Mouse (Mus musculus) midbrain, embryonic 16.5 days (tissue): ENCODE measurements at regions not wholly inside any gene's neighbourhood (a gene's known extent, or its start where the extent isn't known, plus 50 kb on each side); places are given as distances from the start of the nearest gene placed in this dataset.

ENCODE experiments used
- ATAC-seq: fragments of 200-750 bp; cut with Nextera tagmentation; 2 replicates; pipeline ENCODE4 v1.8.0; 2017; ENCODE audit warnings: moderate TSS enrichment
- H3K27ac ChIP-seq: fragments of 300-500 bp; sonication (generic); 2 replicates; pipeline ENCODE4 v1.5.1; 2014; ENCODE audit warnings: mild to moderate bottlenecking, low read length, mixed read lengths
- H3K27me3 ChIP-seq: fragments of 300-500 bp; sonication (generic); 2 replicates; pipeline ENCODE4 v1.6.1; 2014; ENCODE audit warnings: low read depth, low read length, mixed read lengths; ENCODE audit not compliant: control insufficient read depth, insufficient read depth
- H3K36me3 ChIP-seq: fragments of 300-500 bp; sonication (generic); 2 replicates; pipeline ENCODE4 v1.6.1; 2014; ENCODE audit warnings: mild to moderate bottlenecking, low read length, moderate library complexity, mixed read lengths; ENCODE audit not compliant: control insufficient read depth, insufficient read depth
- H3K4me1 ChIP-seq: fragments of 300-500 bp; sonication (generic); 2 replicates; pipeline ENCODE4 v1.6.1; 2014; ENCODE audit warnings: mild to moderate bottlenecking, low read length, mixed read lengths; ENCODE audit not compliant: control insufficient read depth, insufficient read depth
- H3K4me2 ChIP-seq: fragments of 300-500 bp; sonication (generic); 2 replicates; pipeline ENCODE4 v1.6.1; 2014; ENCODE audit warnings: mild to moderate bottlenecking, low read length, mixed read lengths
- H3K4me3 ChIP-seq: fragments of 300-500 bp; sonication (generic); 2 replicates; pipeline ENCODE4 v1.5.1; 2014; ENCODE audit warnings: low read depth, mild to moderate bottlenecking, low read length, moderate library complexity, mixed read lengths
- H3K9ac ChIP-seq: fragments of 300-500 bp; sonication (generic); 2 replicates; pipeline ENCODE4 v1.6.1; 2014; ENCODE audit warnings: low read depth, low read length, mixed read lengths
- H3K9me3 ChIP-seq: fragments of 300-500 bp; sonication (generic); replicated peaks from 2 replicates; pipeline ENCODE4 v1.6.1; 2014; ENCODE audit warnings: mild to moderate bottlenecking, low read length, mixed read lengths; ENCODE audit not compliant: control insufficient read depth, poor library complexity, severe bottlenecking
- WGBS: fragments of 180-500 bp; shearing (Covaris S2); extraction: QIAGEN DNeasy Blood & Tissue Kit; methylation state at CpG from one replicate; pipeline ENCODE4 v1.1.7; 2014; 5-methylcytosine and 5-hydroxymethylcytosine counted together

DNA sequence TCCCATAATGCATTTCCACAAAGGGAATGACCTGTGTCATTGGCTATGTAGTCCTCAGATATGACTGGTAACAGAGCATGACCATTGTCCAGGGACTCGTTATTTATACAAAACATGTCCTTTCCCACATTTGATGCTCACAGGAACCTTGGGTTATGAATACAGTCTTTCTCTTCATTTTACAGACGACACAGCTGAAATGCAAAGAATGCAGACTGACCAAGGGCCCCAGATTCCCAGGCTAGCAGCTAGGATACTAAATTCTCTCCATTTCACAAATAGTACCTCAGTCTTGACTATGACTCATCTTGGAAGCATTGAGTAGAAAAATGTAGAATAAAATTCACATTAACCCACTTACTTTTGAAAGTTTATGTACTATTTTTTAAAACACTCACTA is 182.7 kb upstream of the Sox4 start:
- WGBS: 79% methylated on average over 2 of the region's 2 CpGs
- H3K4me3 ChIP-seq: no peak overlapping the region

DNA sequence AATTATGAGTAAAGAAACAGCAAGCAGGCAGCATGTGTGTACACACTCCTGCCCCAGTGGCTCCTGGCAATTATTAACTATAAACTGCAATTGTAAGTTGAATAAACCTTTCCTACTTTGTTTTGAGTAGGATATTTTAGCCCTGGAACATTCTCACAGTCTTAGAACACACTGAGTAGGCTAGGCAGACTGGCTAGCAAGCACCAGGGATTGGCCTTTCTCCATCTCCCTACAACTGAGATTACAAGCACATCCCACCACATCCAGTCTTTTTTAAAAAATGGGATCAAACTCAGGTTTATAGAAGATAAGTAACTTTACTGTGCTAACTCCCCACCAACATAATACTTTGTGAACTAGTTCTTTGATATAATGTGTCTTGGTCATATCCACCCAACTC is 174.0 kb upstream of the Sox4 start:
- Histone ChIP-seq H3K9ac (no peak overlapping the region), H3K4me1 (no peaks in the 10 kb centered on the region), H3K4me2 (no peak overlapping the region), H3K27ac (no peak overlapping the region), H3K9me3 (no peaks in the 10 kb centered on the region), H3K4me3 (no peak overlapping the region), H3K36me3 (no peaks in the 10 kb centered on the region), H3K27me3 (no peaks in the 10 kb centered on the region)
- ATAC-seq: no peak

More for the DNA sequence above, 182.7 kb upstream of the Sox4 start:
- no peaks in the 10 kb centered on the region for H3K36me3 ChIP-seq
- no peak for ATAC-seq
- H3K4me1 ChIP-seq: no peaks in the 10 kb centered on the region
- no peak overlapping the region for H3K4me2 ChIP-seq
- no peaks in the 10 kb centered on the region for H3K27me3 ChIP-seq
- no peak overlapping the region for H3K27ac ChIP-seq
- H3K9ac ChIP-seq: no peak overlapping the region
- H3K9me3 ChIP-seq: 0 out of 2 replicates have a peak, but pooled peaks cover 5% of the 10 kb centered on the region

DNA sequence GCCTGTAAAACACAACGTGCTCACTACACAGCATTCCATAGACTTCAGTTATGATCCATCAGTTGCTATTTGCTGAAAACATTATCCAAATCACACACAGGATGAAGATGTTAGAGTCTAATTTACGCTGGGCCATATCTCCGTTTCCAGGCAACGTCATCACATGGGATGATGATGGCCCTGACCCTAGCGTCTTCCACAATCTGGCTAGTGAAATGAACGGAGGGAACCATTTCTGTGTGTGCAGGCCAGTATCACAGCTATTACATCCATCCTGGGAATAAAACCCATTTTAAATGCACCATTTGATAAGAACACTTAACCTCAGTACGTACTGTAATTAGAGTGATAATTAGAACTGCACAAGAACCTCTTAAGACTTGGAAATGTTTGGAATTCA is 170.0 kb upstream of the Sox4 start:
- Histone ChIP-seq H3K9me3 (no peaks in the 10 kb centered on the region), H3K4me1 (no peaks in the 10 kb centered on the region), H3K27me3 (no peaks in the 10 kb centered on the region), H3K9ac (no peak overlapping the region), H3K4me3 (no peak overlapping the region), H3K36me3 (no peaks in the 10 kb centered on the region), H3K27ac (0 out of 2 replicates have a peak overlapping the region, but pooled peaks have one; percentile 0), H3K4me2 (no peak overlapping the region)
- peak; percentile 66; the same call in 1 of the 2 replicates for ATAC-seq
- 59% methylated on average over 7 of the region's 7 CpGs for WGBS

DNA sequence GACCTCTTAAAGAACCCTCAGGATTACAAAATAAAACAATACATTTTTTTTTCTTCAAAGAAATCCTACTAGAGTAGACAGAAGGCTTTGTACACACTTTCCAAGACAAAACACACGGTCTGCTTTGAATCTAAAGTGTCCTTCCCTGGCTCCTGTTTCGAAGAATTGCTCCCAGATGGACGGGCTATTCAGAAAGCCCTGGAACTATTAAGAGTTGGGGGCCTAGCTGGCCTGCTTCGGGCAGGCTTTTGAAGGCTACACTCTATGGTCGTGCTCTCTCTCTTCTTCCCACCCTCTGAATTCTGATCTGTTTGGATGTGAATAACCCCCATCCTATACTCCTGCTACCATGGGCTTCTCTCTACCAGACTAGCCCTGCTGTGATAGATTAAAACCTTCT is 167.6 kb upstream of the Sox4 start:
- 80% methylated on average over 5 of the region's 5 CpGs for WGBS
- Histone ChIP-seq H3K36me3 (no peaks in the 10 kb centered on the region), H3K9me3 (no peaks in the 10 kb centered on the region), H3K27ac (no peak overlapping the region), H3K4me1 (no peaks in the 10 kb centered on the region), H3K4me3 (no peak overlapping the region), H3K9ac (no peak overlapping the region), H3K27me3 (no peaks in the 10 kb centered on the region), H3K4me2 (no peak overlapping the region)
- no peak for ATAC-seq

DNA sequence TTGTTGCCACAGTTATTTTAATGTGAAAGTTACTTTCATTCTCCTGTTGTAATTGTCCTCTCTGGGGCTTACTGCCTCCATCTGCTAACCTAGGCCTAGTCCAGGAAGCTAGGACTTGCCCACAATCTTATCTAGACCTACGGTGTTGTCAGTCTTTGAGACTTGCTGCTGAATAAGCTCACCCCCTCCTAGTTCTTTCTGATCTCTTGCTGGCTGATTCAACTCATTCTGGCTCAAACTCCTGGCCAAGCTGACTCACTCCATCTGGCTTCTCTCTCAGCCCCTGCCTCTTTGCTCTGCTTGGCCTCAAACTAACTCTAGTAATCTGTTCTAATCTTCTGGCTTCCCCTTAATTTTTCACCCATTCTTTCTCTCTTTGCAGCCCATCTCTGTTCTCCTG is 165.8 kb upstream of the Sox4 start:
- WGBS: 80% methylated on average over 1 of the region's 1 CpGs

DNA sequence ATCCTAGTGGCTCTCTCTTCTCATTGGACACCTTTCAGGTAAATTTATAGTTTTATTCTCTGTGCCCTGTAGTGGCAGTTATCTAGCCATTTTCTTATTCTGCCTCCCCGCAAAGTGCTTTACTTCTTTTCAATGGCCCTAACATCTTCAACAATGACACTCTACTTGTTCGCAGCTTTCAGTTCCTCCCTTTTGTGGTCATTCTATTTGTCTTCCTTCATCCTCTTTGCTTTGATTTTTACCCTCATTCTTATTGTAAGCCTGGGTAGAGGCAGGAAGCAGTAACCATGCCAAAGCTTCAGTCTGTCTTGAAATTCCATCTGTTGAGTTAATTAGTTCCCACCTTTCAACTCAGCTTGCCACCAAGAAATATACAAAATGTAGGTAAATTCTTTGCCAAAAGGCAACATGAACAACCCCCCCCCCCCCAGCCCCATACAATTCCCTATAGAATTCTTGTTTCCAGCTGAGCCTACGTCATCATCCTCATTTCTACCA is 161.5 kb upstream of the Sox4 start:
- Histone ChIP-seq H3K4me2 (no peak overlapping the region), H3K27me3 (no peaks in the 10 kb centered on the region), H3K4me3 (no peak overlapping the region), H3K27ac (no peak overlapping the region), H3K9ac (no peak overlapping the region), H3K36me3 (no peaks in the 10 kb centered on the region), H3K9me3 (0 out of 2 replicates have a peak, but pooled peaks cover 4% of the 10 kb centered on the region), H3K4me1 (no peaks in the 10 kb centered on the region)
- ATAC-seq: no peak
- 81% methylated on average over 3 of the region's 3 CpGs for WGBS

More for the DNA sequence above, 165.8 kb upstream of the Sox4 start:
- Histone ChIP-seq H3K27me3 (no peaks in the 10 kb centered on the region), H3K9ac (no peak overlapping the region), H3K36me3 (no peaks in the 10 kb centered on the region), H3K9me3 (no peaks in the 10 kb centered on the region), H3K27ac (no peak overlapping the region), H3K4me1 (no peaks in the 10 kb centered on the region), H3K4me2 (no peak overlapping the region), H3K4me3 (no peak overlapping the region)
- ATAC-seq: no peak

DNA sequence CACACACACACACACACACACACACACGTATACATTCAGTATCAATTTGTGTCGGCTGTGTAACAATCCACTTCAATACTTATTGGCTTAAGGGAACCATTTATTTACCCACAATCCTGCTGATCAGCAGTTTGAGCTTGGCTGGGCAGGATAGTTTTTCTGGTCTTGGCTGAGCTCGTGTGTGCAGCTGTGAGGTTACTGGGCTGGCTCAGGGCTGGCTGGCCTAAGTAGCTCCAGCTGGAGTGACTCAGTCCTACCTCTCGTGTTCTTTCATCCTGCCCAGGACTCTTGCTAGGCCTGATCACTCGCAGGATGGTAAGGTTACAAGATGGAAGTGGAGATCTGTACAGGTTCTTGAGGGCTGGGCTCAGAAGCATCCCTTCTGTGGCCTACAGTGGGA is 156.6 kb upstream of the Sox4 start:
- Histone ChIP-seq H3K27ac (no peak overlapping the region), H3K9me3 (0 out of 2 replicates have a peak, but pooled peaks cover 4% of the 10 kb centered on the region), H3K4me3 (no peak overlapping the region), H3K4me2 (no peak overlapping the region), H3K9ac (no peak overlapping the region), H3K4me1 (no peaks in the 10 kb centered on the region), H3K36me3 (no peaks in the 10 kb centered on the region), H3K27me3 (no peaks in the 10 kb centered on the region)
- no peak for ATAC-seq
- 77% methylated on average over 5 of the region's 5 CpGs for WGBS

DNA sequence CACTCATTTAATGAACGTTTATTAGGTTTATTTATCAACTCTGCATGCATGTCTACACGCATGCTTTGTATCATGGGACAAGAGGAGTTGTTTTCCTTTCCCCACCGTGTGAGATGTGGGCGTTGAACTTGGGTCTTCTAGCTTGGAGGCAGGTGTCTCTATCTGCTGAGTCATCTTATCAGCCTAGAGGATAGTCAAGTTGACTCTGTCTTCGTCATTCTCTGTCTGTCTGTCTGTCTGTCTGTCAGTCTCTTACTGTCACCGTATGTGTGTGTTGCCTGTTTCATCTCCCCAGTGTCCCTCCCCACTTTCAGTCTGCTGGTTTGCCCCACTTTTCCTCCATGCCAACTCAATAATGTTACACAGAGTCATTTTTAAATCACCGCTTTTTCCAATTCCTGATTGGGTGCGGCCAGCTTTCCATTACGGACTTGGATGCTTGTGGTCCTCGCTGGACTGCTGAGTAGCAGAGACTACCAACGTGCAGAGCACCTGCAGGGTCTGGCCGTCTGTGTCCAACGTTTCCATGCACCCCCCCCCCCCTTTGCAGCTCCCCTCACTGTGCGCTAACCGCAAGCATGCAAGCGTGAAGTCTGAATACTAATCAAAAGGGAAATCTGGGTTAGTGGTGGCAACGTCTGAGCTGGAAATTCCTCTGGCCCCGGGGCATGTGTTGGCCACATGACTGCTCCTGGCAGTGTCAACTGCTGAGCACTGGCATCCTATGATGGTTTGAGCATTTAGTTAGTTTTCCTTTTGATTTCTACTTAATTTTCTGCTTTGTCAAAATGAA is 155.7 kb upstream of the Sox4 start:
- 67% methylated on average over 18 of the region's 18 CpGs for WGBS

DNA sequence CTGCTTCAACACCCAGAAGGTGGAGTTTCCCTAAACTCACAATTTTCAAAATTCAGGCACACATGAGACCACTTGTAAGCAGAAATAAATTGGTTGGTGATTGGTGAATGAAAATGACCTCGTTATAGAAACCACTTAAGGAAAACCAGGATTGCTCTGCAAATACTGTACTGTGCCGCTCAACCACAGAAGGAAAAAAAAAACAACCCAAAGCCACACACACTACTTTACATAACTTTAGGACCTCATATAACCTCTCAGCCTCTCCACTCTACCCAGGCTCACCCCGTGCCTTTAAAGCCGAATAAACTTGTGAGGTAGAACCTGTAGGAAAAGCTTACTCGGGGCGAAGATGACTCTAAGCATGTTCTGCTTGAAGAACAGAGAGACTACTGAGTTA is 154.7 kb upstream of the Sox4 start:
- Histone ChIP-seq H3K36me3 (no peaks in the 10 kb centered on the region), H3K9me3 (0 out of 2 replicates have a peak, but pooled peaks cover 4% of the 10 kb centered on the region), H3K27ac (no peak overlapping the region), H3K4me2 (no peak overlapping the region), H3K4me1 (no peaks in the 10 kb centered on the region), H3K4me3 (no peak overlapping the region), H3K27me3 (no peaks in the 10 kb centered on the region), H3K9ac (no peak overlapping the region)
- 93% methylated on average over 6 of the region's 6 CpGs for WGBS
- ATAC-seq: no peak

More for the DNA sequence above, 155.7 kb upstream of the Sox4 start:
- no peaks in the 10 kb centered on the region for H3K36me3 ChIP-seq
- H3K9ac ChIP-seq: no peak overlapping the region
- H3K4me1 ChIP-seq: no peaks in the 10 kb centered on the region
- no peak for ATAC-seq
- H3K9me3 ChIP-seq: 0 out of 2 replicates have a peak, but pooled peaks cover 4% of the 10 kb centered on the region
- H3K4me3 ChIP-seq: no peak overlapping the region
- no peak overlapping the region for H3K4me2 ChIP-seq
- H3K27me3 ChIP-seq: no peaks in the 10 kb centered on the region
- H3K27ac ChIP-seq: no peak overlapping the region
